Mouse (Mus musculus): ENCODE results near the gene Colgalt2.

Colgalt2 gene

GRCm38 (mm10) chr1:152538817-152539216, 139.2 kb downstream of the Colgalt2 start:
- DNase-seq, result peak; percentile 65 to 88

GRCm38 (mm10) chr1:152540304-152540887, 140.8 kb downstream of the Colgalt2 start:
- no peak for DNase-seq

GRCm38 (mm10) chr1:152542747-152543378, 143.2 kb downstream of the Colgalt2 start:
- DNase-seq, result no peak

- no peak for DNase-seq
These were observed 144.0 kb downstream of the Colgalt2 start for GRCm38 (mm10) chr1:152543449-152544159.

- DNase-seq, result no peak
These were observed 149.6 kb downstream of the Colgalt2 start for GRCm38 (mm10) chr1:152549061-152549738.

GRCm38 (mm10) chr1:152550544-152550943, 150.9 kb downstream of the Colgalt2 start:
- no peak for DNase-seq

GRCm38 (mm10) chr1:152550973-152551372, 151.3 kb downstream of the Colgalt2 start:
- DNase-seq, result no peak

GRCm38 (mm10) chr1:152553912-152554547, 154.4 kb downstream of the Colgalt2 start:
- peak; percentile 24 to 71 for DNase-seq

- DNase-seq, result peak; percentile 58 to 80
These were observed 156.4 kb downstream of the Colgalt2 start for GRCm38 (mm10) chr1:152555944-152556573.

- peak; percentile 65 to 68 for DNase-seq
These were observed 157.1 kb downstream of the Colgalt2 start for GRCm38 (mm10) chr1:152556576-152557281.

All from kidney, postnatal 25 days (tissue).